Mouse (Mus musculus): ENCODE data around the gene Mink1.
"Not testable (repeated sequence)": the region's sequence is repeated elsewhere in the genome, so short reads cannot be mapped to it uniquely, and the experiment has no call there.

Mink1 gene

GRCm38 (mm10) chr11:70557545-70557944 is 5.1 kb upstream of the Mink1 start:
- no peak for DNase-seq (ENCODE audit: low spot score in 2 of 2)

- DNase-seq (ENCODE audit: low spot score in 2 of 2): no peak
Observed at GRCm38 (mm10) chr11:70561937-70562286, 769 bp upstream of the Mink1 start.

- no peak for DNase-seq (ENCODE audit: low spot score in 2 of 2)
Observed at GRCm38 (mm10) chr11:70562995-70563469, 351 bp downstream of the Mink1 start.

GRCm38 (mm10) chr11:70563470-70564275 is 992 bp downstream of the Mink1 start:
- DNase-seq (ENCODE audit: low spot score in 2 of 2): peak in 1 of 2 experiments; percentile 56

- DNase-seq (ENCODE audit: low spot score in 2 of 2): no peak
Observed at GRCm38 (mm10) chr11:70564276-70564873, 1.7 kb downstream of the Mink1 start.

GRCm38 (mm10) chr11:70566586-70566985 is 3.9 kb downstream of the Mink1 start:
- no peak for DNase-seq (ENCODE audit: low spot score in 2 of 2)

- DNase-seq (ENCODE audit: low spot score in 2 of 2): not testable (repeated sequence)
Observed at GRCm38 (mm10) chr11:70570614-70571013, 7.9 kb downstream of the Mink1 start.

GRCm38 (mm10) chr11:70571641-70572040 is 9.0 kb downstream of the Mink1 start:
- DNase-seq (ENCODE audit: low spot score in 2 of 2): no peak

- no peak for DNase-seq (ENCODE audit: low spot score in 2 of 2)
Observed at GRCm38 (mm10) chr11:70572348-70572902, 9.7 kb downstream of the Mink1 start.

- peak in 1 of 2 experiments; percentile 45 for DNase-seq (ENCODE audit: low spot score in 2 of 2)
Observed at GRCm38 (mm10) chr11:70573872-70574271, 11.2 kb downstream of the Mink1 start.

GRCm38 (mm10) chr11:70577201-70577600 is 14.5 kb downstream of the Mink1 start:
- no peak for DNase-seq (ENCODE audit: low spot score in 2 of 2)

GRCm38 (mm10) chr11:70578962-70579361 is 16.3 kb downstream of the Mink1 start:
- no peak for DNase-seq (ENCODE audit: low spot score in 2 of 2)

GRCm38 (mm10) chr11:70579710-70580357 is 17.2 kb downstream of the Mink1 start:
- DNase-seq (ENCODE audit: low spot score in 2 of 2): no peak

- no peak for DNase-seq (ENCODE audit: low spot score in 2 of 2)
Observed at GRCm38 (mm10) chr11:70580358-70580720, 17.7 kb downstream of the Mink1 start.

GRCm38 (mm10) chr11:70580921-70581320 is 18.2 kb downstream of the Mink1 start:
- DNase-seq (ENCODE audit: low spot score in 2 of 2): no peak

- DNase-seq (ENCODE audit: low spot score in 2 of 2): no peak
Observed at GRCm38 (mm10) chr11:70582196-70582595, 19.5 kb downstream of the Mink1 start.

GRCm38 (mm10) chr11:70583022-70583714 is 20.5 kb downstream of the Mink1 start:
- DNase-seq (ENCODE audit: low spot score in 2 of 2): no peak

GRCm38 (mm10) chr11:70583775-70584174 is 21.1 kb downstream of the Mink1 start:
- DNase-seq (ENCODE audit: low spot score in 2 of 2): no peak

GRCm38 (mm10) chr11:70585457-70585856 is 22.8 kb downstream of the Mink1 start:
- no peak for DNase-seq (ENCODE audit: low spot score in 2 of 2)

GRCm38 (mm10) chr11:70586261-70586660 is 23.6 kb downstream of the Mink1 start:
- DNase-seq (ENCODE audit: low spot score in 2 of 2): no peak

- DNase-seq (ENCODE audit: low spot score in 2 of 2): no peak
Observed at GRCm38 (mm10) chr11:70586954-70587353, 24.3 kb downstream of the Mink1 start.

GRCm38 (mm10) chr11:70591733-70592132 is 29.1 kb downstream of the Mink1 start:
- DNase-seq (ENCODE audit: low spot score in 2 of 2): no peak
